Mouse (Mus musculus): Measurements from ENCODE around the gene Tgm6. TPM values are rescaled to one million over a fixed set of nuclear protein-coding genes. Genes with fewer than 3 reads are reported as not detected.

The Tgm6 gene
- total and polyA plus RNA-seq, 3 experiments = 0.09 TPM; not detected in 2

GRCm38 (mm10) chr2:130178706-130179506, 66.7 kb downstream of the Tgm6 start, which contains the start of gene Snrpb (continued):
- TF ChIP-seq BHLHE40 (IDR thresholded peaks at IDR 0.05; ENCODE audit: low read depth, low read length) (no peak), JUND (conservative IDR thresholded peaks at IDR 0.05; ENCODE audit: low read depth, low read length) (no peak), CTCF (conservative IDR thresholded peaks at IDR 0.05 in 1 of 2, IDR thresholded peaks at IDR 0.05 in 1 of 2; ENCODE audit: low read depth in 2 of 2, low read length in 2 of 2) (no peak), E2F4 (IDR thresholded peaks at IDR 0.05; ENCODE audit: insufficient replicate concordance, low read depth, low read length) (peak; percentile 61; the same call in 1 of the 2 replicates), RAD21 (IDR thresholded peaks at IDR 0.05; ENCODE audit: low read depth, low read length) (no peak), USF2 (conservative IDR thresholded peaks at IDR 0.05; ENCODE audit: low read depth, low read length) (0 out of 2 replicates have a peak, but pooled peaks have one; percentile 45), ZC3H11A (IDR thresholded peaks at IDR 0.05; ENCODE audit: low read depth, low read length) (no peak), MEF2A (IDR thresholded peaks at IDR 0.05; ENCODE audit: borderline replicate concordance, low read depth, low read length) (no peak), IRF4 (IDR thresholded peaks at IDR 0.05; ENCODE audit: low read depth, low read length) (0 out of 2 replicates have a peak, but pooled peaks have one; percentile 10), SMC3 (IDR thresholded peaks at IDR 0.05; ENCODE audit: low read depth, low read length) (no peak)

GRCm38 (mm10) chr2:130179507-130180019, 67.3 kb downstream of the Tgm6 start:
- H3K4me1 ChIP-seq (ENCODE audit: control insufficient read depth in 1 of 2, insufficient read depth in 2 of 2) = peaks cover 5 to 26% of the 10 kb centered on the region in 2 experiments
- no peak for DNase-seq (ENCODE audit: extremely low read depth)
- H3K4me2 ChIP-seq (ENCODE audit: insufficient read depth, low read depth, poor library complexity, severe bottlenecking) = peak overlapping the region; percentile 53
- peak overlapping the region; percentile 82 to 100 (median 84) for H3K4me3 ChIP-seq (replicated peaks in 1 of 3; ENCODE audit: low read depth in 2 of 3, low read length in 2 of 3, poor library complexity in 1 of 3)
- no peaks in the 10 kb centered on the region for H3K9me3 ChIP-seq (replicated peaks; ENCODE audit: low read length)
- H3K79me2 ChIP-seq (replicated peaks; ENCODE audit: control insufficient read depth, extremely low read depth, insufficient read depth, poor library complexity, severe bottlenecking) = peaks cover 41% of the 10 kb centered on the region
- TF ChIP-seq BHLHE40 (IDR thresholded peaks at IDR 0.05; ENCODE audit: low read depth, low read length) = no peak
- no peak for TF ChIP-seq TBP (conservative IDR thresholded peaks at IDR 0.05; ENCODE audit: low read depth, low read length)
- 0 out of 2 replicates have a peak, but pooled peaks have one; percentile 3 for TF ChIP-seq IRF4 (IDR thresholded peaks at IDR 0.05; ENCODE audit: low read depth, low read length)
- no peak; the same call in 1 of the 2 replicates for TF ChIP-seq MXI1 (IDR thresholded peaks at IDR 0.05; ENCODE audit: low read depth, low read length)
- no peak for TF ChIP-seq CHD2 (IDR thresholded peaks at IDR 0.05; ENCODE audit: low read length)
- peak; percentile 11; the same call in 1 of the 2 replicates for TF ChIP-seq E2F4 (IDR thresholded peaks at IDR 0.05; ENCODE audit: insufficient replicate concordance, low read depth, low read length)
- no peak for TF ChIP-seq ZKSCAN1 (IDR thresholded peaks at IDR 0.05; ENCODE audit: borderline replicate concordance, low read depth, low read length)
- TF ChIP-seq MYC (IDR thresholded peaks at IDR 0.05; ENCODE audit: low read depth, low read length) = no peak
- no peak overlapping the region for H3K27ac ChIP-seq (ENCODE audit: insufficient read depth, low read depth)
- dilution Hi-C loops (cut with MboI; ENCODE audit: extremely low pct_ligation_motif_present, extremely low pct_unique_long_range_greater_than_20kb, low sequenced_read_pairs) (no loop called here), in situ Hi-C loops (cut with MboI; ENCODE audit: low pct_ligation_motif_present, low pct_unique_long_range_greater_than_20kb, low sequenced_read_pairs) (no loop called here)
- H3K27me3 ChIP-seq (replicated peaks) = peaks cover 14% of the 10 kb centered on the region
- H3K36me3 ChIP-seq (replicated peaks in 1 of 2; ENCODE audit: control insufficient read depth in 1 of 2, insufficient read depth in 1 of 2, low read length in 1 of 2) = peaks cover 18 to 26% of the 10 kb centered on the region in 2 experiments
- H3K9ac ChIP-seq (ENCODE audit: insufficient read depth, low read depth) = peak overlapping the region; percentile 36

GRCm38 (mm10) chr2:130188391-130188790, 76.2 kb downstream of the Tgm6 start:
- H3K9ac ChIP-seq (ENCODE audit: insufficient read depth, low read depth) = no peak overlapping the region
- peaks cover 27% of the 10 kb centered on the region for H3K27me3 ChIP-seq (replicated peaks)
- no peak overlapping the region for H3K4me3 ChIP-seq (replicated peaks in 1 of 3; ENCODE audit: low read depth in 2 of 3, low read length in 2 of 3, poor library complexity in 1 of 3)
- H3K36me3 ChIP-seq (replicated peaks in 1 of 2; ENCODE audit: control insufficient read depth in 1 of 2, insufficient read depth in 1 of 2, low read length in 1 of 2) = no peaks in the 10 kb centered on the region
- dilution Hi-C loops (cut with MboI; ENCODE audit: extremely low pct_ligation_motif_present, extremely low pct_unique_long_range_greater_than_20kb, low sequenced_read_pairs) = no loop called here
- no peak overlapping the region for H3K27ac ChIP-seq (ENCODE audit: insufficient read depth, low read depth)
- in situ Hi-C loops (cut with MboI; ENCODE audit: low pct_ligation_motif_present, low pct_unique_long_range_greater_than_20kb, low sequenced_read_pairs) = no loop called here
- H3K79me2 ChIP-seq (replicated peaks; ENCODE audit: control insufficient read depth, extremely low read depth, insufficient read depth, poor library complexity, severe bottlenecking) = no peaks in the 10 kb centered on the region
- H3K9me3 ChIP-seq (replicated peaks; ENCODE audit: low read length) = peaks cover 11% of the 10 kb centered on the region
- TF ChIP-seq MEF2A (IDR thresholded peaks at IDR 0.05; ENCODE audit: borderline replicate concordance, low read depth, low read length) = no peak
- TF ChIP-seq USF2 (conservative IDR thresholded peaks at IDR 0.05; ENCODE audit: low read depth, low read length) = no peak
- TF ChIP-seq ZNF384 (IDR thresholded peaks at IDR 0.05; ENCODE audit: low read depth, low read length) = no peak
- TF ChIP-seq ZKSCAN1 (IDR thresholded peaks at IDR 0.05; ENCODE audit: borderline replicate concordance, low read depth, low read length) = no peak
- no peak for TF ChIP-seq NELFE (IDR thresholded peaks at IDR 0.05; ENCODE audit: low read depth, low read length)
- TF ChIP-seq CHD2 (IDR thresholded peaks at IDR 0.05; ENCODE audit: low read length) = no peak
- no peak for TF ChIP-seq BHLHE40 (IDR thresholded peaks at IDR 0.05; ENCODE audit: low read depth, low read length)
- TF ChIP-seq MAZ (IDR thresholded peaks at IDR 0.05; ENCODE audit: low read depth, low read length) = no peak
- no peak for TF ChIP-seq CTCF (conservative IDR thresholded peaks at IDR 0.05 in 1 of 2, IDR thresholded peaks at IDR 0.05 in 1 of 2; ENCODE audit: low read depth in 2 of 2, low read length in 2 of 2)
- no peak for TF ChIP-seq MXI1 (IDR thresholded peaks at IDR 0.05; ENCODE audit: low read depth, low read length)
- TF ChIP-seq MAX (IDR thresholded peaks at IDR 0.05; ENCODE audit: low read length) = no peak
- no peak overlapping the region for H3K4me2 ChIP-seq (ENCODE audit: insufficient read depth, low read depth, poor library complexity, severe bottlenecking)
- DNase-seq (ENCODE audit: extremely low read depth) = no peak
- H3K4me1 ChIP-seq (ENCODE audit: control insufficient read depth in 1 of 2, insufficient read depth in 2 of 2) = no peaks in the 10 kb centered on the region

All from CH12.LX (cell line).